Mouse (Mus musculus) lung, postnatal 0 days (tissue): ENCODE measurements at regions not wholly inside any gene's neighbourhood (a gene's known extent, or its start where the extent isn't known, plus 50 kb on each side); places are given as distances from the start of the nearest gene placed in this dataset.

ENCODE experiments used
- CTCF ChIP-seq: IDR thresholded peaks from 2 replicates; pipeline ENCODE4 v1.5.1; 2016; ENCODE audit warnings: antibody characterized with exemption, mild to moderate bottlenecking
- EP300 ChIP-seq: IDR thresholded peaks from 2 replicates; pipeline ENCODE4 v1.6.1; 2016; ENCODE audit warnings: antibody characterized with exemption, mild to moderate bottlenecking, control low read depth

- TF ChIP-seq CTCF (peak; percentile 27), EP300 (peak; percentile 96)
Measured at GRCm38 (mm10) chr11:114198317-114199032, 131.6 kb upstream of the Sdk2 start.
